Mouse (Mus musculus) lung, adult 2 months (tissue): ENCODE results near the gene Mpnd.

Experiments
- CTCF ChIP-seq: fragments of 200-500 bp; IDR thresholded peaks from 2 replicates; pipeline ENCODE4 v1.5.1; 2011; ENCODE audit warnings: mild to moderate bottlenecking, low read length, control low read depth; ENCODE audit not compliant: insufficient read depth
- POLR2A ChIP-seq: fragments of 200-500 bp; IDR thresholded peaks from 2 replicates; pipeline ENCODE4 v1.6.1; 2011; ENCODE audit warnings: low read depth, mild to moderate bottlenecking, control low read depth, low read length, borderline replicate concordance; ENCODE audit errors: extremely low read depth

DNA sequence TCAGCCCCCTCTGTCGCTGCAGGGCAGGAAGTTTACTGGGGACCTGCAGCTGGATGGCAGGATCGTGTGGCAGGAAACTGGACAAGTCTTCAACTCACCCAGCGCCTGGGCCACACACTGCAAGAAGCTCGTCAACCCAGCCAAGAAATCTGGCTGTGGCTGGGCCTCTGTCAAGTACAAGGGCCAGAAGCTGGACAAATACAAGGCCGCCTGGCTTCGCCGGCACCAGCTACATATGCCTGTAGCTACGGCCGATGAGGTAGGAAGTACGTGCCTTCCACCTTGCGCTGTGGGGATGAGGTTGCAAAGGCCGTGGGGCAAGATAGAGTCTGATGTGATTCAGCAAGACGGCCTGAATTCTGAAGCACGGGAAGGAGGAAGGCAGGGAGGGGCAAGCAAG, 4.7 kb downstream of the Mpnd start:
- TF ChIP-seq CTCF = no peak
- no peak for TF ChIP-seq POLR2A
